Mouse (Mus musculus) urinary bladder, adult 2 months (tissue): ENCODE data around the gene Gm49321. TPM values are rescaled to one million over a fixed set of nuclear protein-coding genes. Genes with fewer than 3 reads are reported as not detected.

ENCODE experiments used
- DNase-seq: peaks from one replicate; pipeline ENCODE4 v3.0.0; 2022; ENCODE audit warnings: low spot score
- polyA plus RNA-seq: library from polyadenylated mRNA; depleted of rRNA; stranded (reverse); fragments of >200 nt; gene quantifications from 2 replicates; pipeline ENCODE4 v1.2.3, GENCODE M21; 2012

Gm49321 gene
- polyA plus RNA-seq, 1 experiment = not detected

- DNase-seq = peak; percentile 46
These were observed 12.0 kb downstream of the Gm49321 start for GRCm38 (mm10) chr12:73949318-73950058.

GRCm38 (mm10) chr12:73952879-73953278 is 15.4 kb downstream of the Gm49321 start:
- no peak for DNase-seq

DNA sequence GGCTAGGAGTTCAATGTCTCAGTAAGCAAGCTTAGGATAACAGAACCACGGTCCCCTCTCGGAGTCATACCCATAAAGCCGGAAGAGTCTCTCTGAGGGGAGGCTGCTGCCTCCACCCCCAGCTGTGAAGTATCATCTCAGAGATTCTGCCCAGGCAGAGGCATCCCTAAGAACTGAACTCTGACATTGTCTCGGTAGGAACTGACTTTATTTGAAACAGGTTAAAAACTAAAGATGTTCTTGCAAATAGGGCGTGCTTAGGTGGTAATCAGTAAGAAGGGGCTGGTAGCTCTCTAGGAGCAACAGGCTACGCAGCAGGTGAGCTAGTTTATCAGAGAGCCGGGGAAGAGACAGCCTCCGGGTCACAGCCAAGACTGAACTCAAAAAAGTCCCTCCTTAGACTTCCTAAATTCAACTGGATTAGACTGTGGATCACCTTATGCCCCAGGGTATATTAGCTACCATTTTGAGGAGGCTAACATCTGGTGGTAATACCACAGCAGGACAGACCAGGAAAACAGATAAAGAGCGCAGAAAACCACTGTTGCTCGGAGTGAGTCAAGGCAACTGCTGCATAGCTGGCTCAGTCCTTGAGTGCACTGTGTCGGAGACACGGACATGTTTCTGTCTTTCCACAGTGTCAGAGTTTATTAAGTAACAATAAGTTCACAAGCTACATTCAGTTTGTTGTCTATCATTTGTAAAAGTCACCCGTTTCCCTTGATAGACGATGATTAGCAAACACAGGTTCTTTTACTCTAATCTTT is 16.1 kb downstream of the Gm49321 start:
- DNase-seq = no peak

- DNase-seq = no peak
These were observed 17.3 kb downstream of the Gm49321 start for GRCm38 (mm10) chr12:73954785-73955184.

- no peak for DNase-seq
These were observed 20.2 kb downstream of the Gm49321 start for GRCm38 (mm10) chr12:73957676-73958075.

DNA sequence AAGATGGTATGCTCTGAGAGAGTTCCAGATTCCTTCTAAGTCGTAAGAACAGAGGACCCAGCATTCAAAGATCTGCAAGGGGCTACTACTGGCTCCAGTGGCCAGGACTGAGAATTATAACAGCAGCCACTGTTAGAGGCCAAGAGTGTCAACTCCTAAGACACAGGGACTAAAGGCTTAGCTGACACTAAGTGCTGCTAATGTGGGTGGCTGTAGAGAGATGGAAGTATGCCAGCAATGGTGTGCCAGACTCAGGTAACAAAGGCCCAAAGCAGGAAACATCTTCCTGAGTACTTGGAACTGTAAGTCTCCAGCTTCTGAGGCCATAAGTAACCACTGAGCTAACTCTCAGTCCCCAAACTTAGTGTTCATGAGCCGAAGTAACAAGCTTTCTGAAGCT is 21.4 kb downstream of the Gm49321 start:
- no peak for DNase-seq

DNA sequence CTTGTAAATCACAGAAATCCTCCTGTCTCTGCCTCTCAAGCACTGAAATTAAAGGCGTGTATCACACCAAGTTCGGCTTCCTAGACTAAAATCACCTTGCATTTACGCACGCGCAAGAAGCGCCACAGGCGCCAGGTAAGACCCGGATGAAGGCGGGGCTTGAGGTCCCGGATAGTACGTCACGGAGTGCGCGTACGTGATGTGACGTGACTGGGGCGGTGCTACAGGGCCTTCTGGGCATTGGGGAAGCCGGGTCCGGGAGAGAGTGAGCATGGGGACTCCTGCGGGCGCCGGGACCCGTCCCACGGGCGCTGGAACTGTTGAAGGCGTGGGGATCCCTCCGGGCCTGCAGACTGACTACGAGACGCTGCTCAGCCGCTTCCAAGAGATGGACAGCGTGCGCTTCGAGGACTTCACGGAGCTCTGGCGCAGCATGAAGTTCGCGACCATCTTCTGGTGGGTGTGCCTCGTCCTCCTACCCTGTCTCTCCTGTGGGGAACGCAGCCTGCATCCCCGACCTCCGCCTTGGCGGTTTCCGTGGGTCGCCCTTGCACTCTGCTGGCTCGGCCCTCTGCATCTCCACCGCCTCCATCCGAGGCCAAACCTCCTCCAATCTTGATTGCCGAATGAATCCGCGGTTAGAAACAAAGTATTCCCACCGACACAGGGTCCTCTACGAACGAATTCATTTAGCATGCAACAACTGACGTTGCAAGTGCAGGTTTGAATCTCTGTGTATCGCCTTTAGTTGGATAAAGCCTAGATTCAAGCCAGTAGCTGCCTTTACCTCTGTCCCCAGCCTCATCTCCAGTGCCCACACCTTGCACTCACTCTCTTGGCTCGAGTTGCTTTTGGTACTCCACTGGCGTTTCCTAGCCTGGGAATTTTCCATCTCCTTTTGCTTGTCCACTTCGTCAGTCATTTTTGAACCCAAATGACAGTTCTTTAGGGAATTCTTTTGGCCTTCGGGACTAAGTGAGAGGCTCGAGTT is 27.1 kb downstream of the Gm49321 start, which contains the start of gene Snapc1:
Gene Snapc1 (plus strand): TSS at position 191 of the 991 bp plus-strand sequence.
- DNase-seq = peak; percentile 86

DNA sequence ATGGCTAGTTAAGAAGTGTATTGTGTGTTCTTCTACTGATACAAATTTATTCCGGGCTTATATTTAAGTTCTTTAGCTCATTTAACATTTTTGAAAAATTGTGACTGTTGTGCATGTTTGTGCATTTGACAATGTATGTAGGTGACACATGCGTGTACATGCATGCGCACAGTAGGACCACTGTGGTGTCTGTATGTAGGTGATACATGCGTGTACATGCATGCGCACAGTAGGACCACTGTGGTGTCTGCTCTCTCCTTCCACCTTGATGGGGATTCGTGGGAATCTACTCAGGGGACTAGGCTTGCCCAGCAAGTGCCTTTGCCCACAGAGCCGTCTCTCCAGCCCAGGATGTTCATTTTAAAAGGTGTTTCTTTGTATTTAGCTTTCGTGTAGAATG is 31.7 kb downstream of the Gm49321 start:
- no peak for DNase-seq

- DNase-seq = no peak
These were observed 37.1 kb downstream of the Gm49321 start for GRCm38 (mm10) chr12:73974584-73974983.

DNA sequence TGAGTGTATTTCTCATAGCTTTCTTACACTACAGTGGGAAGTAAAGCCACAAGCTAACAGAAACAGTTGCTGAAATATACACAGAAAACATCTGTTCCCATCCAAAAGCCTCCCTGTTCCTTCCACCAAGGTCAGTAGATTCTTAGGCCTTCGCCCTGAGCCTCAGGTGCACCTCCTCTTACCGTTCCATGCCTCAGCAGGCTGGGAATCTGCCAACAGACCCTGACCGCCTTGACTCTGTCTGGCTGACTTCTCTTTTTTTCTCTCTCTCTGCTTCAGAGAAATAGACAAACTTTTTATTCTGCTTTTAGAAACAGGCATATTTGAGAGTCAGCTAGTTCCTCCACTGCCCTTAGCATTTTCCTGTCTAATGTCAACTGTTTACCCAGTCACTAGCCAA is 40.7 kb downstream of the Gm49321 start:
- DNase-seq = no peak

GRCm38 (mm10) chr12:73979667-73980066 is 42.2 kb downstream of the Gm49321 start:
- DNase-seq = no peak

GRCm38 (mm10) chr12:73982533-73982932 is 45.1 kb downstream of the Gm49321 start:
- DNase-seq = no peak

- DNase-seq = no peak
These were observed 48.8 kb downstream of the Gm49321 start for GRCm38 (mm10) chr12:73986299-73986698.

DNA sequence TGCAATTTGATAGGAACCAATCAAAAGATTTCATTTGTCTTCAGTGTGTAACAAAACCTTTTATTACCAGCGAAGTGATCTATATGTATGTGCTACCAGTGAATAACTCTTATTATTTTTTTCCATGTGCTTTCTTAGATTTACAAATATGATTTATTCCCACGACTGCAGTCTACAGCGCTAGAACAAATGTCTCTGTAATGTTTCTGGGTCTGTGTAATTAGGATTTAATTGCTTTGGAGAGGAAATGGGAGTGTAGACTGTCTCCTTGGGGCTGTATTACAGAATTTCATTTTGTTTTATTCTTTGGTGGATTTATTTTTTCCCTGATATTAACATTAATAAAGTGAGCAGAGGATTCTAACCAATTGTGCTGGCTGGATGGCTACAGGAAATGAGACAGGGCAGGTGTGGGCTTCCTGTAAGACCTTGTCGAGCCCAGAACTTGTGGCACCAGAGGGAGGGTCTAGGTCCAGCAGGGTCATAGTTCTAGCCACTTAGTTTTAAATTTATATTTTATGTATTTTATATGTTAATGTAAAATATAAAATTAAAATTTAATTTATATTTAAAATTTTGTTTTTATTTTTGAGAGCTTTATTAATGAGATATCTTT is 51.0 kb downstream of the Gm49321 start:
- no peak for DNase-seq

GRCm38 (mm10) chr12:73989594-73989993 is 52.1 kb downstream of the Gm49321 start:
- DNase-seq = no peak

GRCm38 (mm10) chr12:73996906-73997296 is 59.4 kb downstream of the Gm49321 start:
- no peak for DNase-seq

DNA sequence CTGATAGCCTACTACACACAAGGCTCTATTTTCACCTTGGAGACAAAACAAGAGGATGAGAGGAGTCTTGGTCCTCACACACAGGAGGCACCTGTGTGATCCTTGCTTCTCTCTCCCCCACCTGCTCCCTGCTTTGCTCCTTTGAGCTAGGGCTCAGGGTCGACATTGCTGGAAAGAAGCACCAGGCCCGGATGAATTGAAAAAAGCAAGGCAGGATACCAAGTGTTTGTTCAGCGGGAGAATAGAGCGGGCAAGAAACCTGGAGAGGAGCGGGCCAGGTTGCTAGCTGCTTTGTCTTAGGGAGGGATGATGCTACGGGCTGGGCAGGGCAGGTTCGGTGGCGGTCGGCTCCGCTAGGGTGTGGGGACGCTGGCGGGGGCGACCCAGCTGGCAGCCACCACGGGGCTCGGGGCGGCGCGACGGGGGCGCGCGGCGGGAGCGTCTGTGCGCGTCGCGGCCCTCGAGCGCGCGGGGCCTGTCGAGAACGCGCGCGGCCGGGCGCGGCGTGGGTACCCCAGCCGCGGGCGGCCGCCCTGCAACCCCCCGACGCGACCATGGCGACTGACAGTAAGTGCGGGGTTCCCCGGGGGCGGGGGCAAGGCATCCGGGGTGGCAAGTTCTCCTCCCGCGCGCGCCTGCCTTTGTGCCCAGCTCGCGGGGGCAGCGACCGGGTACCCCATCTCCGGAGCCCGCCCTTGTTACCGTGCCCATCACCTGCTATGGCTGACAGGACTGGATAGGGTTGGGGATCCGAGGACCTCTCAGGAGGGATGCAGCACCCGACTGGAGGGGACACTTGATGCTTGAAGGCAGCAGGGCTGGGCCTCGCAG is 60.1 kb downstream of the Gm49321 start, which contains the start of gene Syt16:
Gene Syt16 (plus strand): TSS at position 365 of the 831 bp plus-strand sequence.
- no peak for DNase-seq

DNA sequence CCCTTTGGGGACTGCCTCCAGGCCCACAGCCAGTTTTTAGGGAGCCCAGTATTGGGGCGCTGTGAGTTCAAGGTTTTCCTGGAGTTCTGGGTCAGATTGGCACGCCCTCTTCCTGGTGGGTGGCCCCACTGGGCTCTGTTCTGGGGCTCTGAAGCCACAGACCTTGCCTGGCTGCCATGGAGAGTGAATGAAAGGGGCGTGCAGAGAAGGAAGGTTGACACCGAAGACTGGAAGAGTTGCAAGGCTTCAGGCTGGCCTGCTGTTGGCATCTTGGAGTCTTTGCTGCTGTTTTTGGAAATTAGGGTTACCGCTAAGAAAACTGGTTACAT is 60.6 kb downstream of the Gm49321 start:
- DNase-seq = no peak

- no peak for DNase-seq
These were observed 65.0 kb downstream of the Gm49321 start for GRCm38 (mm10) chr12:74002449-74002848.

- no peak for DNase-seq
These were observed 72.0 kb downstream of the Gm49321 start for GRCm38 (mm10) chr12:74009448-74009911.
